Mouse (Mus musculus): ENCODE measurements around the gene Ccdc22.

Ccdc22 gene

GRCm38 (mm10) chrX:7573176-7574086, 31.9 kb downstream of the Ccdc22 start, which contains the start of gene Foxp3:
Gene Foxp3, plus strand, starts transcription at chrX:7573644.
- peak; percentile 5 to 9 for DNase-seq

- DNase-seq = no peak
These were observed 32.9 kb downstream of the Ccdc22 start for GRCm38 (mm10) chrX:7572466-7572865.

- no peak for DNase-seq
These were observed 33.7 kb downstream of the Ccdc22 start for GRCm38 (mm10) chrX:7571565-7572136.

- DNase-seq = no peak
These were observed 34.7 kb downstream of the Ccdc22 start for GRCm38 (mm10) chrX:7570481-7571175.

- DNase-seq = no peak
These were observed 37.8 kb downstream of the Ccdc22 start for GRCm38 (mm10) chrX:7567491-7567890.

- DNase-seq = no peak
These were observed 39.0 kb downstream of the Ccdc22 start for GRCm38 (mm10) chrX:7566352-7566751.

- DNase-seq = no peak
These were observed 42.2 kb downstream of the Ccdc22 start for GRCm38 (mm10) chrX:7563076-7563475.

GRCm38 (mm10) chrX:7553474-7553873, 51.8 kb downstream of the Ccdc22 start:
- no peak for DNase-seq
